Mouse (Mus musculus): ENCODE measurements around the gene Diras2. TPM values are rescaled to one million over a fixed set of nuclear protein-coding genes. Genes with fewer than 3 reads are reported as not detected.

Gene Diras2
- polyA plus RNA-seq, 1 experiment from 2014 or later: 2.6 TPM

GRCm38 (mm10) chr13:52475264-52475663 is 55.8 kb downstream of the Diras2 start:
- Histone ChIP-seq H3K27me3 (no peaks in the 10 kb centered on the region), H3K9ac (replicated peaks) (no peak overlapping the region), H3K4me2 (replicated peaks) (no peak overlapping the region), H3K4me3 (no peak overlapping the region), H3K4me1 (peaks cover 3% of the 10 kb centered on the region; the same call in 1 of the 2 replicates), H3K27ac (replicated peaks) (no peak overlapping the region), H3K36me3 (no peaks in the 10 kb centered on the region), H3K9me3 (no peaks in the 10 kb centered on the region)
- no peak for ATAC-seq (replicated peaks)
- 72% methylated on average over 10 of the region's 10 CpGs for WGBS

- 80% methylated on average over 3 of the region's 3 CpGs for WGBS
- no peak overlapping the region for H3K27ac ChIP-seq (replicated peaks)
- H3K9ac ChIP-seq (replicated peaks): no peak overlapping the region
- ATAC-seq (replicated peaks): no peak
- H3K4me3 ChIP-seq: no peak overlapping the region
- no peak overlapping the region for H3K4me2 ChIP-seq (replicated peaks)
- H3K9me3 ChIP-seq: no peaks in the 10 kb centered on the region
- H3K36me3 ChIP-seq: no peaks in the 10 kb centered on the region
- peaks cover 7% of the 10 kb centered on the region for H3K4me1 ChIP-seq
- H3K27me3 ChIP-seq: no peaks in the 10 kb centered on the region
Measured at GRCm38 (mm10) chr13:52474807-52475206, 56.3 kb downstream of the Diras2 start.

- WGBS: 6% methylated on average over 10 of the region's 10 CpGs
- Histone ChIP-seq H3K27me3 (no peaks in the 10 kb centered on the region), H3K4me2 (replicated peaks) (no peak overlapping the region), H3K4me3 (no peak overlapping the region), H3K27ac (replicated peaks) (peak overlapping the region; percentile 79), H3K36me3 (no peaks in the 10 kb centered on the region), H3K4me1 (peaks cover 16% of the 10 kb centered on the region), H3K9ac (replicated peaks) (no peak overlapping the region), H3K9me3 (no peaks in the 10 kb centered on the region)
- peak; percentile 78; the same call in 1 of the 2 replicates for ATAC-seq (replicated peaks)
Measured at GRCm38 (mm10) chr13:52469795-52470690, 61.0 kb downstream of the Diras2 start.

- Histone ChIP-seq H3K9me3 (no peaks in the 10 kb centered on the region), H3K4me2 (replicated peaks) (no peak overlapping the region), H3K36me3 (no peaks in the 10 kb centered on the region), H3K9ac (replicated peaks) (no peak overlapping the region), H3K27me3 (no peaks in the 10 kb centered on the region), H3K4me3 (no peak overlapping the region), H3K27ac (replicated peaks) (no peak overlapping the region), H3K4me1 (peaks cover 12% of the 10 kb centered on the region)
- ATAC-seq (replicated peaks): no peak
- 44% methylated on average over 6 of the region's 6 CpGs for WGBS
Measured at GRCm38 (mm10) chr13:52465141-52465540, 65.9 kb downstream of the Diras2 start.

- Histone ChIP-seq H3K9ac (replicated peaks) (no peak overlapping the region), H3K9me3 (no peaks in the 10 kb centered on the region), H3K4me3 (no peak overlapping the region), H3K4me2 (replicated peaks) (no peak overlapping the region), H3K27me3 (no peaks in the 10 kb centered on the region), H3K36me3 (no peaks in the 10 kb centered on the region), H3K27ac (replicated peaks) (no peak overlapping the region), H3K4me1 (peaks cover 15% of the 10 kb centered on the region)
- whole genome bisulfite sequencing: 73% methylated on average over 7 of the region's 7 CpGs
- ATAC-seq (replicated peaks): no peak
Measured at GRCm38 (mm10) chr13:52459982-52460381, 71.1 kb downstream of the Diras2 start.

GRCm38 (mm10) chr13:52457889-52458324 is 73.2 kb downstream of the Diras2 start:
- Histone ChIP-seq H3K27me3 (no peaks in the 10 kb centered on the region), H3K36me3 (no peaks in the 10 kb centered on the region), H3K4me3 (peak overlapping the region; percentile 23), H3K4me1 (peaks cover 15% of the 10 kb centered on the region), H3K4me2 (replicated peaks) (peak overlapping the region; percentile 42), H3K27ac (replicated peaks) (peak overlapping the region; percentile 83), H3K9me3 (no peaks in the 10 kb centered on the region), H3K9ac (replicated peaks) (no peak overlapping the region)
- WGBS: 8% methylated on average over 11 of the region's 11 CpGs
- ATAC-seq (replicated peaks): peak; percentile 96

GRCm38 (mm10) chr13:52457177-52457888 is 73.7 kb downstream of the Diras2 start:
- Histone ChIP-seq H3K36me3 (no peaks in the 10 kb centered on the region), H3K4me2 (replicated peaks) (peak overlapping the region; percentile 42), H3K9me3 (no peaks in the 10 kb centered on the region), H3K4me1 (peaks cover 15% of the 10 kb centered on the region), H3K9ac (replicated peaks) (no peak overlapping the region), H3K4me3 (peak overlapping the region; percentile 23), H3K27ac (replicated peaks) (peak overlapping the region; percentile 83), H3K27me3 (no peaks in the 10 kb centered on the region)
- ATAC-seq (replicated peaks): peak; percentile 79
- 23% methylated on average over 15 of the region's 15 CpGs for WGBS

GRCm38 (mm10) chr13:52455329-52455728 is 75.8 kb downstream of the Diras2 start:
- 58% methylated on average over 9 of the region's 9 CpGs for WGBS
- Histone ChIP-seq H3K27ac (replicated peaks) (no peak overlapping the region), H3K9me3 (no peaks in the 10 kb centered on the region), H3K9ac (replicated peaks) (no peak overlapping the region), H3K27me3 (no peaks in the 10 kb centered on the region), H3K4me3 (no peak overlapping the region), H3K4me1 (peaks cover 25% of the 10 kb centered on the region), H3K36me3 (no peaks in the 10 kb centered on the region), H3K4me2 (replicated peaks) (no peak overlapping the region)
- ATAC-seq (replicated peaks): no peak

- no peak overlapping the region for H3K27ac ChIP-seq (replicated peaks)
- H3K36me3 ChIP-seq: no peaks in the 10 kb centered on the region
- no peak overlapping the region for H3K4me2 ChIP-seq (replicated peaks)
- no peak for ATAC-seq (replicated peaks)
- no peak overlapping the region for H3K9ac ChIP-seq (replicated peaks)
- no peak overlapping the region for H3K4me3 ChIP-seq
- H3K27me3 ChIP-seq: no peaks in the 10 kb centered on the region
- 89% methylated on average over 11 of the region's 11 CpGs for WGBS
- peaks cover 25% of the 10 kb centered on the region for H3K4me1 ChIP-seq
- no peaks in the 10 kb centered on the region for H3K9me3 ChIP-seq
Measured at GRCm38 (mm10) chr13:52454708-52455250, 76.3 kb downstream of the Diras2 start.

Other genes starting within 250 kb of the Diras2 start
- 1.1 and 1.2 TPM in 2 replicates for gene Syk, start 51.9 kb upstream of the Diras2 start, polyA plus RNA-seq (2015; fragmentation: Nextera tagmentation; extraction: Ambion mirVana)

Measured in forebrain, embryonic 15.5 days (tissue).